Mouse (Mus musculus): ENCODE results near the gene Ccr2.
"Not testable (repeated sequence)": the region's sequence is repeated elsewhere in the genome, so short reads cannot be mapped to it uniquely, and the experiment has no call there.

The Ccr2 gene

GRCm38 (mm10) chr9:124121387-124122184 lies 19.8 kb downstream of the Ccr2 start, which contains the start of gene Ccr5:
Gene Ccr5, plus strand, starts transcription at chr9:124121543.
- DNase-seq, result no peak

GRCm38 (mm10) chr9:124125576-124125975 lies 23.8 kb downstream of the Ccr2 start:
- no peak for DNase-seq

GRCm38 (mm10) chr9:124126373-124126772 lies 24.6 kb downstream of the Ccr2 start:
- no peak for DNase-seq

GRCm38 (mm10) chr9:124127412-124127811 lies 25.7 kb downstream of the Ccr2 start:
- DNase-seq, result no peak

GRCm38 (mm10) chr9:124128379-124128778 lies 26.6 kb downstream of the Ccr2 start:
- peak; percentile 1 for DNase-seq

GRCm38 (mm10) chr9:124132899-124133298 lies 31.1 kb downstream of the Ccr2 start:
- not testable (repeated sequence) for DNase-seq

GRCm38 (mm10) chr9:124134919-124135318 lies 33.2 kb downstream of the Ccr2 start:
- DNase-seq, result not testable (repeated sequence)

- DNase-seq, result no peak
Observed at GRCm38 (mm10) chr9:124137619-124138018, 35.9 kb downstream of the Ccr2 start.

- no peak for DNase-seq
Observed at GRCm38 (mm10) chr9:124138055-124138775, 36.5 kb downstream of the Ccr2 start.

- DNase-seq, result no peak
Observed at GRCm38 (mm10) chr9:124143678-124144077, 41.9 kb downstream of the Ccr2 start.

GRCm38 (mm10) chr9:124146307-124146706 lies 44.6 kb downstream of the Ccr2 start:
- no peak for DNase-seq

Measured in cerebellum, adult 8-10 months (tissue).